Mouse (Mus musculus): Measurements from ENCODE around the gene Camta1.

- TF ChIP-seq GATA1 (IDR thresholded peaks at IDR 0.05; ENCODE audit: borderline replicate concordance, low read length) = no peak
- no peak for TF ChIP-seq FLI1 (IDR thresholded peaks at IDR 0.05; ENCODE audit: low read length)
Observed at GRCm38 (mm10) chr4:151549523-151549922, 312.2 kb downstream of the Camta1 start.
